Mouse (Mus musculus) heart, postnatal 0 days (tissue): ENCODE measurements around the gene Gbx2.

ENCODE experiments used
- CTCF ChIP-seq: IDR thresholded peaks from 2 replicates; pipeline ENCODE4 v1.5.1; 2016; ENCODE audit warnings: antibody characterized with exemption, control low read depth, low read depth
- EP300 ChIP-seq: IDR thresholded peaks from 2 replicates; pipeline ENCODE4 v1.6.1; 2016; ENCODE audit warnings: antibody characterized with exemption, low read depth

DNA sequence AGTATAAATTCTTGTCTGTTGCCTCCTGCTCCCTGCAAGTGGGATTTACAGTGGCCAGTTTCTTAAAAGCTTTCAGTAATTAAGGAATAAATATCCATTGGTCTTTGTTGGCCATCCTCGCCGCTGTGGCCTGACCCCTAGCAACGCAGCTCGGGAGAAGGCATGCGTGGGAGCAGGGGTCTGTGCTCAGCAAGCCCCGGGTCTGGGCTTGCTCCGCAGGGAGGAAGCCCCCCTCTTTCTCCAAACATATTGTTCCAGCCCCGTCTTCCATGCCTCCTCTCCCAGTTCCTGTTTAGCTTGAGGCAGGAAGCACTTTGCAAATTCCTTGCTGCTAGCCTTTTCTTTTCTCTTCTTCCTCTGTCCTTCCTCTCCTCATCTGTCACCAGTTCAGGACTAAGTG is 50.8 kb downstream of the Gbx2 start:
- TF ChIP-seq CTCF: no peak
- no peak for TF ChIP-seq EP300
